Mouse (Mus musculus) limb, embryonic 10.5 days (tissue): ENCODE measurements around the gene Mtmr4. TPM values are rescaled to one million over a fixed set of nuclear protein-coding genes. Genes with fewer than 3 reads are reported as not detected.
A peak's percentile ranks its signal among the peaks of the same experiment; 100 is the strongest.

Experiments
- DNase-seq: peaks from one replicate; pipeline ENCODE4 v3.0.0-alpha.2; 2017; ENCODE audit warnings: low spot score
- H3K27ac ChIP-seq: fragments of 300-500 bp; sonication (generic); 2 replicates; pipeline ENCODE4 v1.5.1; 2016; ENCODE audit warnings: mild to moderate bottlenecking
- H3K27me3 ChIP-seq: fragments of 300-500 bp; sonication (generic); 2 replicates; pipeline ENCODE4 v1.6.1; 2016; ENCODE audit warnings: low read depth, mild to moderate bottlenecking; ENCODE audit not compliant: poor library complexity, severe bottlenecking
- H3K36me3 ChIP-seq: fragments of 300-500 bp; sonication (generic); 2 replicates; pipeline ENCODE4 v1.6.1; 2016; ENCODE audit warnings: mild to moderate bottlenecking, moderate library complexity
- H3K4me1 ChIP-seq: fragments of 300-500 bp; sonication (generic); 2 replicates; pipeline ENCODE4 v1.6.1; 2016
- H3K4me3 ChIP-seq: fragments of 300-500 bp; sonication (generic); 2 replicates; pipeline ENCODE4 v1.5.1; 2016; ENCODE audit warnings: mild to moderate bottlenecking, moderate library complexity
- H3K9me3 ChIP-seq: fragments of 300-500 bp; sonication (generic); replicated peaks from 2 replicates; pipeline ENCODE4 v1.6.1; 2016; ENCODE audit warnings: mild to moderate bottlenecking
- WGBS: fragments of 180-500 bp; shearing (Covaris S2); methylation state at CpG from one replicate; pipeline ENCODE4 v1.1.7; 2016; 5-methylcytosine and 5-hydroxymethylcytosine counted together
- polyA plus RNA-seq: library from polyadenylated mRNA; unstranded; fragments of >200 nt; fragmentation: Nextera tagmentation; extraction: Ambion mirVana; gene quantifications from 2 replicates; pipeline ENCODE4 v1.2.1, GENCODE M21; 2016

Mtmr4 gene
- polyA plus RNA-seq, 1 experiment from 2014 or later: 69.0 TPM

- Histone ChIP-seq H3K27ac (no peak overlapping the region), H3K27me3 (peaks cover 22% of the 10 kb centered on the region)
- DNase-seq: no peak
These were observed 17.3 kb upstream of the Mtmr4 start for GRCm38 (mm10) chr11:87574520-87575180.

GRCm38 (mm10) chr11:87577601-87578248 lies 14.2 kb upstream of the Mtmr4 start:
- Histone ChIP-seq H3K4me1 (peaks cover 23% of the 10 kb centered on the region), H3K4me3 (peak overlapping the region; percentile 73), H3K27me3 (peaks cover 38% of the 10 kb centered on the region), H3K9me3 (no peaks in the 10 kb centered on the region), H3K27ac (no peak overlapping the region), H3K36me3 (no peaks in the 10 kb centered on the region)
- WGBS: 24% methylated on average over 6 of the region's 6 CpGs
- no peak for DNase-seq

More at GRCm38 (mm10) chr11:87574520-87575180, 17.3 kb upstream of the Mtmr4 start:
- H3K4me1 ChIP-seq: peaks cover 23% of the 10 kb centered on the region
- no peak overlapping the region for H3K4me3 ChIP-seq
- H3K9me3 ChIP-seq: no peaks in the 10 kb centered on the region
- no peaks in the 10 kb centered on the region for H3K36me3 ChIP-seq
- WGBS: 80% methylated on average over 21 of the region's 21 CpGs

- under 1% methylated on average over 40 of the region's 40 CpGs for WGBS
- peaks cover 38% of the 10 kb centered on the region for H3K27me3 ChIP-seq
- peak overlapping the region; percentile 73 for H3K27ac ChIP-seq
- no peaks in the 10 kb centered on the region for H3K9me3 ChIP-seq
- peak overlapping the region; percentile 73 for H3K4me3 ChIP-seq
- H3K4me1 ChIP-seq: peaks cover 27% of the 10 kb centered on the region
- H3K36me3 ChIP-seq: no peaks in the 10 kb centered on the region
- DNase-seq: peak; percentile 79
These were observed 13.6 kb upstream of the Mtmr4 start for GRCm38 (mm10) chr11:87578249-87578962.

GRCm38 (mm10) chr11:87578963-87579601 lies 12.9 kb upstream of the Mtmr4 start:
- H3K36me3 ChIP-seq: no peaks in the 10 kb centered on the region
- no peaks in the 10 kb centered on the region for H3K9me3 ChIP-seq
- no peak overlapping the region for H3K27ac ChIP-seq
- DNase-seq: no peak
- peaks cover 38% of the 10 kb centered on the region for H3K27me3 ChIP-seq
- WGBS: 18% methylated on average over 10 of the region's 10 CpGs
- H3K4me1 ChIP-seq: peaks cover 27% of the 10 kb centered on the region
- H3K4me3 ChIP-seq: peak overlapping the region; percentile 73

- Histone ChIP-seq H3K36me3 (no peaks in the 10 kb centered on the region), H3K4me3 (no peak overlapping the region), H3K4me1 (peaks cover 27% of the 10 kb centered on the region), H3K27ac (no peak overlapping the region), H3K9me3 (no peaks in the 10 kb centered on the region), H3K27me3 (peaks cover 38% of the 10 kb centered on the region)
- no peak for DNase-seq
- 45% methylated on average over 1 of the region's 1 CpGs for WGBS
These were observed 12.2 kb upstream of the Mtmr4 start for GRCm38 (mm10) chr11:87579713-87580112.

GRCm38 (mm10) chr11:87580543-87581085 lies 11.3 kb upstream of the Mtmr4 start:
- Histone ChIP-seq H3K36me3 (no peaks in the 10 kb centered on the region), H3K27ac (no peak overlapping the region), H3K27me3 (peaks cover 38% of the 10 kb centered on the region), H3K4me1 (peaks cover 27% of the 10 kb centered on the region), H3K4me3 (no peak overlapping the region), H3K9me3 (no peaks in the 10 kb centered on the region)
- no peak for DNase-seq
- WGBS: 65% methylated on average over 10 of the region's 10 CpGs

- H3K36me3 ChIP-seq: no peaks in the 10 kb centered on the region
- H3K4me1 ChIP-seq: peaks cover 27% of the 10 kb centered on the region
- H3K9me3 ChIP-seq: no peaks in the 10 kb centered on the region
- DNase-seq: no peak
- H3K27me3 ChIP-seq: peaks cover 36% of the 10 kb centered on the region
- no peak overlapping the region for H3K27ac ChIP-seq
- WGBS: 88% methylated on average over 12 of the region's 12 CpGs
- H3K4me3 ChIP-seq: no peak overlapping the region
These were observed 10.6 kb upstream of the Mtmr4 start for GRCm38 (mm10) chr11:87581161-87581865.

GRCm38 (mm10) chr11:87581933-87582710 lies 9.8 kb upstream of the Mtmr4 start:
- H3K27me3 ChIP-seq: peaks cover 28% of the 10 kb centered on the region
- no peaks in the 10 kb centered on the region for H3K9me3 ChIP-seq
- H3K4me3 ChIP-seq: no peak overlapping the region
- WGBS: 83% methylated on average over 8 of the region's 8 CpGs
- H3K4me1 ChIP-seq: peaks cover 27% of the 10 kb centered on the region
- DNase-seq: no peak
- H3K27ac ChIP-seq: no peak overlapping the region
- H3K36me3 ChIP-seq: no peaks in the 10 kb centered on the region

GRCm38 (mm10) chr11:87583291-87584034 lies 8.5 kb upstream of the Mtmr4 start:
- Histone ChIP-seq H3K9me3 (no peaks in the 10 kb centered on the region), H3K4me3 (no peak overlapping the region), H3K27me3 (peaks cover 22% of the 10 kb centered on the region; the same call in 1 of the 2 replicates), H3K27ac (no peak overlapping the region), H3K4me1 (peaks cover 16% of the 10 kb centered on the region), H3K36me3 (no peaks in the 10 kb centered on the region)
- DNase-seq: no peak
- 85% methylated on average over 6 of the region's 6 CpGs for WGBS

GRCm38 (mm10) chr11:87584711-87585505 lies 7.1 kb upstream of the Mtmr4 start:
- no peak overlapping the region for H3K27ac ChIP-seq
- H3K4me3 ChIP-seq: no peak overlapping the region
- 89% methylated on average over 10 of the region's 10 CpGs for WGBS
- no peaks in the 10 kb centered on the region for H3K9me3 ChIP-seq
- no peaks in the 10 kb centered on the region for H3K36me3 ChIP-seq
- DNase-seq: no peak
- H3K4me1 ChIP-seq: peaks cover 17% of the 10 kb centered on the region
- H3K27me3 ChIP-seq: peaks cover 13% of the 10 kb centered on the region; the same call in 1 of the 2 replicates
